In genomic region chr2:117417229-117417970, GRCm38 (mm10) we compare ENCODE assay signal across 15 mouse cellular contexts.
DNase-seq lines count a peak whose midpoint lies in the region; ATAC-seq lines count a peak whose summit lies in the region.
"Had no signal": no experiment of that assay in that cellular context is flagged by ENCODE, and none has a peak within 500 bp of the region (broad histone marks: within the 10 kb centered on the region; RNA-seq: fewer than 3 reads in every experiment).

No protein-coding gene starts in this region.

- no peaks in the 10 kb centered on the region for H3K9me3 ChIP-seq in heart, embryonic 16.5 days (replicated peaks; ENCODE audit: control insufficient read depth, low read length)
- no peaks in the 10 kb centered on the region for H3K9me3 ChIP-seq in hindbrain, embryonic 12.5 days (replicated peaks)
- H3K9me3 ChIP-seq: forebrain, embryonic 10.5 days; heart, embryonic 15.5 days; megakaryocyte, embryonic 14.5 days; neural tube, embryonic 12.5 days had no signal

- H3K9ac ChIP-seq in heart, embryonic 16.5 days (ENCODE audit: low read length): no peak overlapping the region
- no peak overlapping the region for H3K9ac ChIP-seq in hindbrain, embryonic 12.5 days
- H3K9ac ChIP-seq: heart, embryonic 15.5 days; neural tube, embryonic 12.5 days had no signal

- no peak overlapping the region for H3K4me3 ChIP-seq in heart, embryonic 16.5 days (ENCODE audit: low read length)
- no peak overlapping the region for H3K4me3 ChIP-seq in hindbrain, embryonic 12.5 days
- H3K4me3 ChIP-seq: forebrain, embryonic 10.5 days; heart, embryonic 15.5 days; megakaryocyte, embryonic 14.5 days; neural tube, embryonic 12.5 days had no signal

- peak overlapping the region; percentile 27; the same call in 1 of the 2 replicates for H3K27ac ChIP-seq in heart, embryonic 16.5 days (ENCODE audit: low read length)
- no peak overlapping the region for H3K27ac ChIP-seq in hindbrain, embryonic 12.5 days
- H3K27ac ChIP-seq: forebrain, embryonic 10.5 days; heart, embryonic 15.5 days; neural tube, embryonic 12.5 days had no signal

- intact Hi-C loops in heart, postnatal 25 days (cut with DNase I): no loop called here
- intact Hi-C loops in left cerebral cortex, postnatal 36 days (cut with DNase I): loop anchor here (2.0 to 5.0 kb wide), 2 partner anchors 31 to 75 kb away; partner anchors contain the start of gene Rasgrp1

- H3K27me3 ChIP-seq in heart, embryonic 16.5 days (ENCODE audit: control insufficient read depth, insufficient read depth, low read length): no peaks in the 10 kb centered on the region
- H3K27me3 ChIP-seq in hindbrain, embryonic 12.5 days: 0 out of 2 replicates have a peak, but pooled peaks cover 3% of the 10 kb centered on the region
- H3K27me3 ChIP-seq: heart, embryonic 15.5 days; neural tube, embryonic 12.5 days had no signal

- no peaks in the 10 kb centered on the region for H3K36me3 ChIP-seq in heart, embryonic 16.5 days (ENCODE audit: control insufficient read depth, insufficient read depth)
- H3K36me3 ChIP-seq in hindbrain, embryonic 12.5 days: no peaks in the 10 kb centered on the region
- H3K36me3 ChIP-seq: forebrain, embryonic 10.5 days; heart, embryonic 15.5 days; neural tube, embryonic 12.5 days had no signal

- no peaks in the 10 kb centered on the region for H3K4me1 ChIP-seq in heart, embryonic 16.5 days (ENCODE audit: control insufficient read depth, insufficient read depth, low read length)
- no peaks in the 10 kb centered on the region for H3K4me1 ChIP-seq in hindbrain, embryonic 12.5 days
- H3K4me1 ChIP-seq: forebrain, embryonic 10.5 days; heart, embryonic 15.5 days; neural tube, embryonic 12.5 days had no signal

- 56% methylated on average over 8 of the region's 8 CpGs for WGBS in heart, embryonic 16.5 days
- 79% methylated on average over 8 of the region's 8 CpGs for WGBS in hindbrain, embryonic 12.5 days

- DNase-seq in heart, postnatal 25 days (ENCODE audit: low spot score): no peak
- peak; percentile 41 for DNase-seq in left cerebral cortex, postnatal 36 days (ENCODE audit: low spot score in 2 of 2)
- DNase-seq in telencephalon, adult 2 months (ENCODE audit: low read depth, low spot score): peak; percentile 75
- no peak for DNase-seq in cerebellum, postnatal 10 days
- DNase-seq in urinary bladder, adult 18-20 months (ENCODE audit: low spot score in 2 of 2): no peak
- DNase-seq: adrenal gland, adult 2 months; gastrocnemius, postnatal 14 days; kidney, postnatal 14 days had no signal

- H3K4me2 ChIP-seq in heart, embryonic 16.5 days (ENCODE audit: low read depth, low read length): no peak overlapping the region
- H3K4me2 ChIP-seq in hindbrain, embryonic 12.5 days (replicated peaks): no peak overlapping the region
- H3K4me2 ChIP-seq: heart, embryonic 15.5 days; neural tube, embryonic 12.5 days had no signal

- ATAC-seq in heart, embryonic 16.5 days (replicated peaks; ENCODE audit: extremely low read depth, insufficient read depth, low FRiP score): 0 out of 2 replicates have a peak, but pooled peaks have one; percentile 47
- ATAC-seq in CD4-positive, CD25-positive, alpha-beta regulatory T cell, adult 4 months: peak; percentile 63
- ATAC-seq in hindbrain, embryonic 12.5 days (ENCODE audit: low FRiP score): no peak

Comparison
In these comparisons a context has a peak if more than half of its experiments do, and no peak if none do; other contexts are left out.
1. DNase-seq: peak in left cerebral cortex, postnatal 36 days (2 of 2) and telencephalon, adult 2 months (single experiment); none in heart, postnatal 25 days (single experiment), cerebellum, postnatal 10 days (0 of 2) and urinary bladder, adult 18-20 months (0 of 2).